Mouse (Mus musculus) E14TG2a.4 (cell line): ENCODE results near the gene Gm20388.

Source experiments
- CTCF ChIP-seq: conservative IDR thresholded peaks from 2 replicates; pipeline ENCODE4 v1.5.1; 2014; ENCODE audit warnings: low read length
- POU5F1 ChIP-seq: IDR thresholded peaks from 2 replicates; pipeline ENCODE4 v1.6.1; 2014; ENCODE audit warnings: low read length, borderline replicate concordance

GRCm38 (mm10) chr8:121668553-121668952 lies 1757.9 kb downstream of the Gm20388 start:
- TF ChIP-seq CTCF: no peak
- TF ChIP-seq POU5F1: no peak
